Mouse (Mus musculus) ovary, postnatal 14 days (tissue): ENCODE data around the gene Olfr1392.
"Not testable (repeated sequence)": the region's sequence is repeated elsewhere in the genome, so short reads cannot be mapped to it uniquely, and the experiment has no call there.

ENCODE experiments used
- DNase-seq: peaks from one replicate; pipeline ENCODE4 v3.0.0; 2022; ENCODE audit warnings: low spot score

Olfr1392 gene

GRCm38 (mm10) chr11:49284982-49285381 lies at the start of gene Olfr1392:
TSS of gene Olfr1392 (plus strand) at chr11:49285282.
- DNase-seq: not testable (repeated sequence)

DNA sequence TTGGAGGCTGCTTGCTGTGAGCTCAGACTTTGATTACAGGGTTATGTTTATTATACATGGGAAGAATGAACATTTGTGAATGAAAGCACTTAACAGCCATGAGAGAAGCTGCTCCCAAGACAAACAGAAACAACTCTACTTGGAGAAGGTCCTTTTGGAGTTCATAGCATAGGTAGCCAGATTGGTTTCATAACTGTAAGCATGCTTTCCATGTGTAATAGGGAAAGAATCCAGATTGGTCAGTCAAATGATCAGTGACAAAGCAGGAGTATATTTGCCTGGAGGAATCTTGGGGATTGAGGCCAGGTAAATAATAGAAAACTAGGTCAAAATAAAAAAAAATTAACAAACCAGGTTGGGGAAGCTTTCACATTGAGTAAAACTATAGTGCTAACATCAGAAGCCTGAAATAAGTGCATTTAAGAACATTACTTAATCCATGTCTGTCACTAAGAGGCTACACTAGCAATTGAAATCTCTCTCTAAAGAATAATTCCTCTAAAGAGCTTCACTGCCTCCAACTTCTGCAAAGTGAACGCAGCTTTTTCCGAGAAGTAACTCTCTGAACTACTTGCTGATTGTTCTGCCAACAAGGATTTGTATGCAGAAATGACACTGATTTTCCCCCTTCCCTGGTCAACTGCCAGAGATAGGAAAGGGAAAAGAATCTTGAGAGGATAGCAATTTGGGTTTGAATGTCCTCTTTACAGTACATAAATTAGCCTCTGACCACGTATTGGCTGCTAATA lies 49.4 kb upstream of the Olfr1392 start:
- DNase-seq: no peak

- DNase-seq: no peak
Observed at GRCm38 (mm10) chr11:49236891-49237290, 48.2 kb upstream of the Olfr1392 start.

- no peak for DNase-seq
Observed at GRCm38 (mm10) chr11:49237532-49237931, 47.5 kb upstream of the Olfr1392 start.

- DNase-seq: no peak
Observed at GRCm38 (mm10) chr11:49240310-49240709, 44.8 kb upstream of the Olfr1392 start.

- DNase-seq: no peak
Observed at GRCm38 (mm10) chr11:49240874-49241273, 44.2 kb upstream of the Olfr1392 start.

DNA sequence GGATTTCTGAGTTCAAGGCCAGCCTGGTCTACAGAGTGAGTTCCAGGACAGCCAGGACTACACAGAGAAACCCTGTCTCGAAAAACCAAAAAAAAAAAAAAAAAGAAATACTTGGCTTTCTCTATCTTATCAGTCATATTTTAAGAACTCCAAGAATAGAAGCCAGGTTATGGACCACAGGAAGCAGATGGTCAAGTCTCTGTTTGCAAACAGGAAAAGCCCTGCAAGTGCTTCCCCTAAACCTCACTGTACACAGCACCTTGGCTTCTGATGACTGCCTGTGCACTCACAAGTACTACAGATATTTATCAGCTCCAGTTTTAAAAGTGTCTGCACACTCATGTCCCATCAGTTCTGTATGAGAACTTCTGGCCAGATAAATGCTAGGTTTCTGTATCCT lies 43.6 kb upstream of the Olfr1392 start:
- no peak for DNase-seq

- DNase-seq: no peak
Observed at GRCm38 (mm10) chr11:49242944-49243626, 42.0 kb upstream of the Olfr1392 start.

DNA sequence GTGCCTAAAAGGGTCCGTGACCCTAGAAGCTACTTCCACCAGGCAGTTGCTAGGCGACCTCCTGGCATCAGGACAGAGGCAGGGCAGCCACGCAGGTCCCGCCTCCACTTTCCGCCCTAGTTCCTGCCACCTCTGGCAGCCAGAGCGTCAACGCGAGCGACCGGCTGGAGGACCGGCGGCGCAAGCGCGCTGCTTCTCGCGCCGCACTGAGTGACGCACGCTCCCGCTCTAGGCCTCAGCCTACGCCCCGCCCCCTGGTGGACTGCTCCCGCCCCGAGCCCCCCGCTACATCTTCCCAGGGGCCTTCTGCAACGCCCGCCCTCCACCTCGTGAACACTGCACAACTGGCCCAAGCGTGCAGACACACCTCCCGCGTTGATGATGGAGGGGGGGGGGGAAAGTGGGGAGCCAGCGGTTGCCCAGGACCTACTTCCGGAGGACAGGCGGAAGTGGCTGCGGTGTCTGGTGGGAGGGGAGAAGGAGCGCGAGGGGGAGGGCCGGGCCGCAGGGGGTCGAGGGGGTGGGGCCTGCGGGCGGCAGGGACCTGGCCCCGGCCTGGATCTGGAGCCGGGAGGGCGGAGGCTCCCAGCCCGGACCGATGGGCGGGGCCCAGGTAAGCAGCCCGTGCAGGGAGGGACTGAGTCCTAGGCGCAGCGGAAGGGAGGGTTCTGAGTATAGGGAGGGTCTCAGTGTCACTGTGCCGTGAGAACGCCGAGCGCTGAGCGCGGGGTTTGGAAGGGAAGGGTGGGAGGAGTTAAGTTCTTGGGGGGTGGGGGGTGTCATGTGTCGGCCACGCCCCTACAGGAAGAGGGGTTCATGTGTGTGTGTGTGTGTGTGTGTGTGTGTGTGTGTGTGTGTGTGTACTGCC lies 41.1 kb upstream of the Olfr1392 start, which contains the start of gene Mgat1:
Gene Mgat1 (plus strand): TSS at position 465 of the 868 bp plus-strand sequence.
- peak; percentile 86 for DNase-seq

DNA sequence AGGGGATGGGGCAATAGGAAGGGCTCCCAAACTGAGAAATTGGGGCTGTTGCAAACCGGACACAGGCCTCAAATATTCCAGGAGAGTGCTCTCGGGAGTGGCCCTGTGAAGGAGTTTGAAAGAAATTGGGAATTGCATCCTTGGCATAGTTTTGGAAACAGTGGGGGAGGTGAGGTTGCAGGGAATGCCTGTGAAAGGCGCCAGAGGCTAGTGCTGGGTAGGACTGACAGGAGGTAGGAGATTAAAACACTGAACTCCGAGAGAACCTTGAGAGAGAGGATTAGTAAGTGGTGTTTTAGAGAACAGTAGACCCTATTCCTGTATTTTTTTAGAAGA lies 40.5 kb upstream of the Olfr1392 start:
- no peak for DNase-seq

- no peak for DNase-seq
Observed at GRCm38 (mm10) chr11:49245176-49245575, 39.9 kb upstream of the Olfr1392 start.

DNA sequence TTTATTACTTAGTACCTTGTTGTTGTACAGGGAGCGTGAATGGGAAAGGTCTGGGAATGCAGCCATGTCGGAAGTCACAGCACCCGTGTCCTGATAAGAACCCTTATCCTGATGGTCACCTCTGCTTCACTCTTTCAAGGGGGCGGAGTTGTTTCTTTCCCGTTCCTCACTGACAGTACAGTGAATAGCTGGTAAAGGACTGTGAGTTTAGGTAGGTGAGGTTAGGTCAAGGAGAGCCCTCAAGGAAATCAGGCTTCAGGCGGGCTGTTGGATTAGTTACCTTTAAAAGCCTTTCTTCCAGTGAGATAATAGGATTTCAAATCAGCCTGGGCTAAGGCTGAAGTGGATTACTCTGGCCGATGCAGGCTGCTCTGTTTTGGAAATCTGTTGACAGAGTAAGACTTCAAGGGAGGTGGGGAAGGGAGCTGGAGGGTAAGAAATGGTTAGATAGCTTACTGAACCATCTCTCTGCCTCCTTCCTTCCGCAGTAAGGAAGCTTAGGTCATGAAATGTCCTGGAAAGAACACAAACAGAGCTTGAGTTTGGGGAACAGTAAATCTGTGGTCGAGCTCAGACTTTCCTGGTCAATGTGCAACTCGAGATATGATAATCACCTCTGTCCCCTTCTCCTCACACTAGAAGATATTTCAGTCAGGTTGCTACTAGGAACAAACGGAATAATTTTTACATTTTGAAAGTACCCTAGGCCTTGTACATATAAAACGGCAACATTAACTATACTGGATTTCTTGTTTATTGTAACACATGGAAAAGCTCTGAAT lies 39.3 kb upstream of the Olfr1392 start:
- DNase-seq: no peak

DNA sequence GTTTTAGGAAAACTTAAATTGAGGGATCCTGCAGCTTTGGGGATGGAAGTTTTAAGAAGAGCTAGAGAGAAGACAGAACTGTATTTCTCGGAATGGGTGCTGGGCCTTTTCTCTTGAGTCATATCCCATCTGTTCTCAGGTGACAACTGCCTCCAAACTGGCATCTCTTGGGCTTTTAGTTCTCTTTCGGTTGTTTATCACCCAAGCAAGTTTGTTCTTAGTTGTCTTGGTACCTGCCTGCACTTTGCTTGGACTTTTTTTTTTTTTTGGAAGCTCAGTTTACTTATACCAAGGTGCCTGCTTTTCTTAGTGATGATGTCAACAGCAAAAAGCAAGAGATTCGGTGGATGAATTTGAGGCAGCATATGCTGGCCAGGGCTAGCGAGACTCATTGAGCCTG lies 38.6 kb upstream of the Olfr1392 start:
- DNase-seq: no peak

DNA sequence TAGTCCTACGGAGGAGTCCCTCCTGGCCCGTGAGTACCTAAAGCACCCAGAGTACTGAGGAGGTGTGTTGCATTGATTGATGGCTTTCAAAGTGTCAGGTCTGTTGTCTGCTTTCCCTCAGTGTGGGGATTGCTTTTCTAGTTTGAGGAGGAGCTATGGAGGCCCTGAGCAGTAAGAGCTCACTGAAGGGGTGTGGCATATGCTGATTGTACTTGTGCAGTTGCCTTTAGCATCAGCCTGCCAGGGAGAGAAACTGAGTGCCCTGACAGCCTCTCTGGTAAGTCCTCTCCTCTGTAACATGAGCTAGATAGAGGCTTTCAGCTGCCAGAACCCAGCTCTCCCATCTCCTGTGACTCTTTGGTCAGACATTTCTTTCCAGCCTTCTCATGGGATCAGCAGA lies 37.8 kb upstream of the Olfr1392 start:
- no peak for DNase-seq

GRCm38 (mm10) chr11:49248226-49248973 lies 36.7 kb upstream of the Olfr1392 start:
- no peak for DNase-seq

GRCm38 (mm10) chr11:49248974-49249700 lies 35.9 kb upstream of the Olfr1392 start:
- no peak for DNase-seq

- no peak for DNase-seq
Observed at GRCm38 (mm10) chr11:49249811-49250421, 35.2 kb upstream of the Olfr1392 start.

GRCm38 (mm10) chr11:49250422-49251379 lies 34.4 kb upstream of the Olfr1392 start:
- peak; percentile 81 for DNase-seq

GRCm38 (mm10) chr11:49251380-49251761 lies 33.7 kb upstream of the Olfr1392 start:
- DNase-seq: no peak
